Comparison of ENCODE assay signal across 24 mouse cellular contexts in the genomic region with DNA sequence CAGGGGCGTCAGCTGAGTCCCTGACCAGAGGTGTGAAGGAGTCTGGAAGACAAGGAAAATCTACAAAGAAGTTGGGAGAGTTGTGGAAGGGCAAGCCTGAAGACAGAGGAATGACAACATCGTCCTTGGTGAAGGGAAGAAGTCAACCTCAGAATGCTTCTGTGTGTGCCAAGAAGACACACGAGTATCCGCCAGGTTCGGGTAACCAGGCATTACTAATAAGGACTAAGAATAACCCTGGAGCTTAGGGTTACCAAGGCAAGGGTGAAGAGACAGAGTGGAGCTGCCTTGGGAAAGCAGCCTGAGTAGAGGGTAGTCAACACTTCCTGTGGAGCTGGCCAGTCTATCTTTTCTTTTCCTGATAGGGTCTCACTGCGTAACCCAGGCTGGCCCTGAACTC. TPM values are rescaled to one million over a fixed set of nuclear protein-coding genes. Genes with fewer than 3 reads are reported as not detected.
"Had no signal": no experiment of that assay in that cellular context is flagged by ENCODE, and none has a peak within 500 bp of the region (broad histone marks: within the 10 kb centered on the region; RNA-seq: fewer than 3 reads in every experiment).

No protein-coding gene starts in this region.

- H3K27ac ChIP-seq: lung, embryonic 15.5 days; macrophage; midbrain, embryonic 13.5 days; midbrain, embryonic 15.5 days; neural tube, embryonic 15.5 days; stomach, embryonic 15.5 days; stomach, postnatal 0 days had no signal

- H3K9me3 ChIP-seq: lung, embryonic 15.5 days; midbrain, embryonic 13.5 days; midbrain, embryonic 15.5 days; neural tube, embryonic 13.5 days; neural tube, embryonic 15.5 days; stomach, embryonic 15.5 days had no signal

- H3K4me3 ChIP-seq: lung, embryonic 15.5 days; megakaryocyte, embryonic 14.5 days; midbrain, embryonic 13.5 days; midbrain, embryonic 15.5 days; myocyte; neural tube, embryonic 13.5 days; neural tube, embryonic 15.5 days; stomach, embryonic 15.5 days had no signal

- H3K27me3 ChIP-seq: midbrain, embryonic 13.5 days; midbrain, embryonic 15.5 days; neural tube, embryonic 13.5 days; neural tube, embryonic 15.5 days had no signal

- H3K9ac ChIP-seq: liver, postnatal 0 days; lung, embryonic 15.5 days; midbrain, embryonic 13.5 days; midbrain, embryonic 15.5 days; neural tube, embryonic 13.5 days; neural tube, embryonic 15.5 days; stomach, embryonic 15.5 days had no signal

- H3K4me2 ChIP-seq: lung, embryonic 15.5 days; midbrain, embryonic 11.5 days; midbrain, embryonic 13.5 days; midbrain, embryonic 15.5 days; neural tube, embryonic 13.5 days; neural tube, embryonic 15.5 days; stomach, embryonic 15.5 days had no signal

- H3K36me3 ChIP-seq: lung, embryonic 15.5 days; midbrain, embryonic 13.5 days; midbrain, embryonic 15.5 days; neural tube, embryonic 13.5 days; neural tube, embryonic 15.5 days; stomach, embryonic 15.5 days had no signal

- DNase-seq: liver, postnatal 0 days; lung, adult 2 months; lung, postnatal 14 days; lung, postnatal 36 days; retina, postnatal 1 day; right cerebral cortex, adult 18-20 months; right cerebral cortex, postnatal 25 days; right cerebral cortex, postnatal 4 days; thymus, adult 2 months; thymus, postnatal 25 days; thymus, postnatal 4 days had no signal

- ATAC-seq: liver, postnatal 0 days; lung, postnatal 0 days; midbrain, embryonic 13.5 days; midbrain, embryonic 15.5 days had no signal

RNA-seq across cellular contexts. Expression of gene Foxo6, which starts 41.1 kb away (rescaled TPM):
- total RNA-seq: megakaryocyte progenitor cell, adult 5-6 weeks had no signal
- polyA plus RNA-seq: liver, postnatal 0 days; macrophage had no signal
